Mouse (Mus musculus) heart, embryonic 13.5 days (tissue): ENCODE measurements around the gene Papola. TPM values are rescaled to one million over a fixed set of nuclear protein-coding genes. Genes with fewer than 3 reads are reported as not detected.

Experiments
- ATAC-seq: fragments of 200-750 bp; cut with Nextera tagmentation; 2 replicates; pipeline ENCODE4 v1.8.0; 2017; ENCODE audit warnings: moderate TSS enrichment; ENCODE audit not compliant: insufficient number of reproducible peaks, low FRiP score, low TSS enrichment; ENCODE audit errors: extremely low read depth
- H3K27ac ChIP-seq: fragments of 300-500 bp; sonication (generic); replicated peaks from 2 replicates; pipeline ENCODE4 v1.5.1; 2015; ENCODE audit warnings: moderate library complexity, mild to moderate bottlenecking, inconsistent platforms
- H3K27me3 ChIP-seq: fragments of 300-500 bp; sonication (generic); replicated peaks from 2 replicates; pipeline ENCODE4 v1.6.1; 2015; ENCODE audit warnings: mild to moderate bottlenecking, inconsistent platforms
- H3K36me3 ChIP-seq: fragments of 300-500 bp; sonication (generic); 2 replicates; pipeline ENCODE4 v1.6.1; 2015; ENCODE audit warnings: mild to moderate bottlenecking, inconsistent platforms
- H3K4me1 ChIP-seq: fragments of 300-500 bp; sonication (generic); 2 replicates; pipeline ENCODE4 v1.6.1; 2015; ENCODE audit warnings: inconsistent platforms
- H3K4me2 ChIP-seq: fragments of 300-500 bp; sonication (generic); 2 replicates; pipeline ENCODE4 v1.6.1; 2015; ENCODE audit warnings: inconsistent platforms, mild to moderate bottlenecking, moderate library complexity
- H3K4me3 ChIP-seq: fragments of 300-500 bp; sonication (generic); 2 replicates; pipeline ENCODE4 v1.5.1; 2015; ENCODE audit warnings: moderate library complexity, mild to moderate bottlenecking, inconsistent platforms
- H3K9ac ChIP-seq: fragments of 300-500 bp; sonication (generic); 2 replicates; pipeline ENCODE4 v1.6.1; 2015; ENCODE audit warnings: inconsistent platforms, mild to moderate bottlenecking, moderate library complexity
- H3K9me3 ChIP-seq: fragments of 300-500 bp; sonication (generic); 2 replicates; pipeline ENCODE4 v1.6.1; 2016; ENCODE audit warnings: inconsistent platforms
- WGBS: fragments of 180-500 bp; shearing (Covaris S2); methylation state at CpG from one replicate; pipeline ENCODE4 v1.1.7; 2015; ENCODE audit warnings: mixed read lengths; 5-methylcytosine and 5-hydroxymethylcytosine counted together
- polyA plus RNA-seq: library from polyadenylated mRNA; unstranded; fragments of >200 nt; fragmentation: Nextera tagmentation; extraction: Ambion mirVana; gene quantifications from 2 replicates; pipeline ENCODE4 v1.2.1, GENCODE M21; 2015

The Papola gene
- 134 and 146 TPM in 2 replicates for polyA plus RNA-seq

DNA sequence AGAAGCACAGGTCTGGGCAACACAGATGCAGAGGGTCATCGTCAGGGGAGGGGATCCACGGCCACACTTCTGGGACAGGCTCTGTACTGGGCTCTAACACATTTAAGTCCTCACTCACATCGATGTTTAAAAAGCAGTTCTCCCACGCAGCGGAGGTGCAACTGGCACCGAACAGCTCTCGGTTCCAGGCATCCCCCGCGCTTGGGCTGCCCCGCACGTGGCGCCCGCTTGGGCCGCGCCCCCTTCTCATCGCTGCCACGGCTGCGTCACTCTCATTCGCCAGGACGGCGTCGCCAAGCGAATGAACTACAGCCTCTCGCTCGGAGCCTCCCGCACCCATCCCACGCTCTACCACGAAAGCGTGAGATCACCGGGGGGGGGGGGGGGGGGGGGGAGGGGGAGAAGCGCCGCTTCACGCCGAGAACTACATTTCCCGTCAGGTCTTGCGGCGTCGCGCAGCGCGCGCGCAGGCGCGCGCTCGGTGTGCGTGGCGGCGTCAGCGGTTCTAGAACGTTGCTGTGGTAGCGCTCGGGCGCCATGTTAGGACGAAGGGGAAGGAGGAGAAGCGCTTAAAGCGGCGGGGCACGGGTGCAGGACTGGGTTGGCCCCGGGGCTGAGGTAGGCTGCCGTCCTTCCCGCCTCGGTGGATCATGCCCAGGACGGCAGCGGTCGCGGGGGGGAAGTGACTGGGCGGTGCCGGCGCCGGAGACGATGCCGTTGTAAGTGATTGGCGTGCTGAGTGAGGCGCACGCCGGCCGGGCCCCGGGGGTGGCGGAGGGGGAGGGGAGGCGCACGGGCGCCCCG is at the start of gene Papola:
Gene Papola, plus strand, starts transcription at position 499 of the 804 bp plus-strand sequence.
- Histone ChIP-seq H3K36me3 (peaks cover 5% of the 10 kb centered on the region; the same call in 1 of the 2 replicates), H3K9ac (peak within 1 kb of the TSS; percentile 97), H3K4me2 (peak within 1 kb of the TSS; percentile 91), H3K9me3 (no peaks in the 10 kb centered on the region), H3K27me3 (no peaks in the 10 kb centered on the region), H3K27ac (peak within 1 kb of the TSS; percentile 98), H3K4me1 (peaks cover 26% of the 10 kb centered on the region), H3K4me3 (peak within 1 kb of the TSS; percentile 92)
- WGBS, result under 1% methylated on average over 63 of the region's 85 CpGs
- ATAC-seq, result peak; percentile 86

DNA sequence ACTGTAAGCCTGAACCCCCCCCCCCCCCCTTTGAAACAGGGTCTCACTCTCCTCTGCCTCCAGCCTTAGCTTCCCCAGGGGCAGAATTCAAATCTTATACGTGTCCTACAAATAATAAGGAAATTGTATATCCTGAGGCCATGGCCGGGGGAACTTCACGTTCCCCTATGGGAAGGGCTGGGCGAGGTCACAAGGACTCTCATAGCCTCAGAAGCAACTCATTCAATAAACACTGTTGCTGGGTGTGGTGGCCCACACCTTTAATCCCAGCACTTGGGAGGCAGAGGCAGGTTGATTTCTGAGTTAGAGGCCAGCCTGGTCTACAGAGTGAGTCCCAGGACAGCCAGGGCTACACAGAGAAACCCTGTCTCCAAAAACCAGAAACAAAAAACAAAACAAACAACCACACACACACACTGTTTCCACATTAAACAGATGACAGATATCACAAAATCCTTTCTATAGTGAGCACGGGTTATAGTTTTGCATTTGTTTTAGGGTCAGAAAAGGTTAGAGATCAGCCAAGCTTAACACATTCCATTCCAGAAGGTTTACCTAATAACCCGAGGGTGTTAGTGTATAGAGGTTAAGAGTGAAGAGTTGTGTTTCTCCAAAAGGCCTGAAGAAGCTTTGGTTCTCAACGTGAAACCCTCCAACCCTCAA is 49.1 kb upstream of the Papola start:
- WGBS, result 77% methylated on average over 7 of the region's 7 CpGs
- Histone ChIP-seq H3K36me3 (no peaks in the 10 kb centered on the region), H3K9me3 (no peaks in the 10 kb centered on the region), H3K4me1 (no peaks in the 10 kb centered on the region; the same call in 1 of the 2 replicates), H3K9ac (no peak overlapping the region), H3K4me2 (no peak overlapping the region), H3K4me3 (no peak overlapping the region), H3K27me3 (no peaks in the 10 kb centered on the region), H3K27ac (no peak overlapping the region)
- no peak for ATAC-seq

DNA sequence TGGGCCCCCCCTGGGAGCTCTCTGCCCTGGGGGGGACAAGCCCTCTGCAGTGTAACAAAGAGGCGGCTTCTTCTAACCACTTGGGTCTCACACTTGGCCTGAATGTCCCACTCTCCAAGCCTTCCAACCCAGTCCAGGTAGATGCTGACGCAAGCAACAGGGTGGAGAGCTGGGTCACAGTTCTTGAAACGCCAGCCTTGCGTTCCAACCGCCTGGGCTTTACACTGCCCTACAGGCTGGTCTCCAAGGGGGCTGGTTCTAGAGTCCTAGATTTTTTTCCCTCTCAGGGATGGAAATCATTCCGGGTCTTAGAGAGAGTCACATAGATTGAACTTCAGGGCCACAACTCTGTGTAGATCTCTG is 48.6 kb upstream of the Papola start:
- ATAC-seq, result no peak
- 78% methylated on average over 6 of the region's 6 CpGs for WGBS
- Histone ChIP-seq H3K27ac (no peak overlapping the region), H3K9ac (no peak overlapping the region), H3K9me3 (no peaks in the 10 kb centered on the region), H3K4me2 (no peak overlapping the region), H3K4me3 (no peak overlapping the region), H3K27me3 (no peaks in the 10 kb centered on the region), H3K4me1 (no peaks in the 10 kb centered on the region; the same call in 1 of the 2 replicates), H3K36me3 (no peaks in the 10 kb centered on the region)

DNA sequence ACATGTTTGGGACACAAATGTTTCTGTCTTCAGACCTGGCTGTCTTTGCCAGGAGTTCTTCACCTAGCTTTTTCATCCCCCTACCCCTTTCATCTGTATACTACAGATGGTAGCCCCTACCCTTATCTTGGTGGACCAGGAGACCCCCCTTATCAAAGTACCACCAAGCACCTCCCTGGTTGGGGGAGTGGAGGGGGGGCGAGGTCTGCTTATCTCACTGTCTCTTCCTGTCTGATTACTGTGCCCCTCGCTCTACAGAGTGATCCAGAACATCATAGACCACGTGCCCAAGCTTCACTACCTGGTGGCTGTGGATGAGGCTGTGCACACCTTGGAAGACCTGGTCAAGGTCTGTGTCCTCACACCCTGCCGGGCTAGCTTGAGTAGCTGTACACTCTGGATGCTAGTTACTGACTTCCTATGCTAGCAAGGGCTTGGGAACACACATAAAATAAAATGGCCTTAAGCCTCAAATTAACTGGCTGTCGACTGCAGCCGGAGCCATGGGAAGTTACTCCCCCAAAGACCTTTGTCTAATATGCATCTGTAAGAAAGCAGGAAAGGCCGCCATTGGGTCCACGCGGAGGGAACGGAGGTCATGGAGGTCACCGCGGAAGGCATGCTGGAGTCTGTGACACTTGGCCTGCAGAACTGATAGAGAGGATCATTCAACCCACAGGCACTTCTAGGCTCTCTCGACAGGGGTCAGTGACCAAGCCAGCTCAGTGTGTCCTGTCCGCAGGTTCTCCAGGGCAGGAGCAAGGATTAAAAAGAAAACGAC is 46.0 kb upstream of the Papola start:
- Histone ChIP-seq H3K4me3 (no peak overlapping the region), H3K27ac (no peak overlapping the region), H3K27me3 (no peaks in the 10 kb centered on the region), H3K9ac (no peak overlapping the region), H3K4me2 (no peak overlapping the region), H3K36me3 (no peaks in the 10 kb centered on the region), H3K4me1 (no peaks in the 10 kb centered on the region; the same call in 1 of the 2 replicates), H3K9me3 (no peaks in the 10 kb centered on the region)
- ATAC-seq, result no peak
- WGBS, result 65% methylated on average over 15 of the region's 15 CpGs

DNA sequence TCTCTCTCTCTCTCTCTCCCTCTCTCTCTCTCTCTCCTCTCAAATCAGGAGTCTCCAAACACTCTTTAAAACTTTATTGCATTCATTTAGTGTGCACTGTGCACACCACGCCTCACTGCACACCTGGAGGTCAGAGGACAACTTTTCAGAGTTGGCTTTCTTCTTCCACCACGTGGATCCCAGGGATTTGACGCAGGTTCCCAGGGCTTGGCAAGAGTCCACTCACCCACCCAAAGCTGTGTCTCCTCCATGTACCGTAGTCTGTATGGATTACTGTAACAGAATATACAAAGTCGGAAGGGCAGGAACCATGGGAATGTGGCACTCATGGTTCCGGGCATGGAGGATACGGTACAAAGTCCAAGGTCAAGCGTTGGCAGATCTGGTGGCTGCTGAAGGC is 44.8 kb upstream of the Papola start:
- Histone ChIP-seq H3K9me3 (no peaks in the 10 kb centered on the region), H3K4me1 (no peaks in the 10 kb centered on the region; the same call in 1 of the 2 replicates), H3K4me3 (no peak overlapping the region), H3K36me3 (no peaks in the 10 kb centered on the region), H3K27me3 (no peaks in the 10 kb centered on the region), H3K9ac (no peak overlapping the region), H3K27ac (no peak overlapping the region), H3K4me2 (no peak overlapping the region)
- no peak for ATAC-seq
- 86% methylated on average over 8 of the region's 8 CpGs for WGBS

DNA sequence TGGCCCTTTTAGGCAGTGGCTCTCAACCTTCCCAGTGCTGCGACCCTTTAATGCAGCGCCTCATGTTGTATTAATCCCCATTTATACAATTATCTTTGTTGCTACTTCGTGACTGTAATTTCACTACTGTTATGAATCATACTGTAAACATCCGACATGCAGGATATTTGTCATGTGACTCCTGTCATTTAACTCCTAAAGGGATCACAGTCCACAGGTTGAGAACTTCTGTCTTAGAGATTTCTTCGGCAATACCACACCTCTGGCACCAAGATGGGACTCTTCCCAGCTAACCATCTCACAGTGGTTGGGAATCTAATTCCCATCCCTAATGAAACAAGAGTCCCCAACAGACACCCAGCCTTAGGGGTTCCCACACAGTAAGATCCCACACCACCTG is 36.4 kb upstream of the Papola start:
- WGBS, result 71% methylated on average over 5 of the region's 5 CpGs
- Histone ChIP-seq H3K4me2 (no peak overlapping the region), H3K4me1 (peaks cover 8% of the 10 kb centered on the region), H3K9me3 (no peaks in the 10 kb centered on the region), H3K36me3 (no peaks in the 10 kb centered on the region), H3K9ac (no peak overlapping the region), H3K4me3 (no peak overlapping the region), H3K27me3 (no peaks in the 10 kb centered on the region), H3K27ac (no peak overlapping the region)
- no peak for ATAC-seq

DNA sequence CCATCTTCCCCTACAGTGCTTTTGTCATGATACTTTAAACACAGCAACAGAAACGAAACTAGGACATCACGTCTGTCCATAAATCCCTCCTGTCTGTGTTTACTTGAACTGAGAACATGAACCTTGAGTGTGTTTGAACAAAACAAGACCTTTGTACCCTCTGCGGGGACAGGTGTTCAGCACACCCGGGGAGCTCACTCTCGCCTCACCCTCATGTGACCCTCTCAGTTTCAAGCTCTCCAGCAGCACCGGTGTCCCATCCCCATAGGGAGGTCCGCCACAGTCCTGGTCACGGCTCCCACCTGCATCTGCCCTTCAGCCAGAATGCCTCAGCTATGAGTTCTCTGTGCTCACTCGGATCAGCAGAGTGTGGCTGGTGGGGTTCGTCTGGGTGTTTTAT is 30.7 kb upstream of the Papola start:
- Histone ChIP-seq H3K9me3 (no peaks in the 10 kb centered on the region), H3K27me3 (no peaks in the 10 kb centered on the region), H3K4me3 (no peak overlapping the region), H3K9ac (no peak overlapping the region), H3K4me2 (no peak overlapping the region), H3K4me1 (peaks cover 16% of the 10 kb centered on the region), H3K36me3 (no peaks in the 10 kb centered on the region), H3K27ac (no peak overlapping the region)
- no peak for ATAC-seq
- WGBS, result 93% methylated on average over 10 of the region's 10 CpGs

DNA sequence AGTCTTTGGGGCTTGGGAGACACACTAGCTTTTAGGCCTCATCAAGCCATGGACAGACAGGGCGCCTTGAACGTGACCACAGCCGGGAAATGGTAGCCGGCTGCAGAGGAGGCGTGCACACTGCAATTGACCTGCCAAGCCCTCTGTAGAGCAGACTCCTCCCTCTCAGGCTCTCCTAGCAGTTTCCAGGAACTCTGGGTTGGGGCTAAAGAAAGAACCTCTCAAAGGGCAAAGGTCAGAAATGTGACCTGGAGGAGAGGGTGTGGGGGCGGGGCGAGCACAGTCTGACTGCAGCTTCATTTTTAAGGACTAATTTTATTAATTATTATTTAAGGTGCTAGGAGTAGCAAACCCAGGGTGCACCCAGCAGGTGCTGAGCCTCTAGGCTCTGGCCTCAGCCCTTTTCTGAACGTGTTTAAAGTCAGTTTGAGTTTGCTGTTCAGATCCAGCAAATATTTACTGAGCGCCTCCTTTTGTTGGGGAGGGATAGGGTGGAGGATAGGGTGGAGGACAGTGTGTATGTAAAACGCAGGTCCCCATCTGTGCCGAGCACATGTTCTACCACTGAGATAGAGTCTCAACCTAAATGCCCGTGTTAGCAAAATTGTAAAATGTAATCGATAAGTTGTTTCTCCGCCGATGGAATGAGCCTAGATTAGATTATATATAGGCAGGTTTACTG is 26.5 kb upstream of the Papola start:
- H3K4me3 ChIP-seq, result no peak overlapping the region
- H3K27me3 ChIP-seq, result no peaks in the 10 kb centered on the region
- ATAC-seq, result no peak
- 37% methylated on average over 15 of the region's 15 CpGs for WGBS
- no peaks in the 10 kb centered on the region for H3K36me3 ChIP-seq
- peaks cover 13% of the 10 kb centered on the region for H3K4me1 ChIP-seq
- H3K9ac ChIP-seq, result no peak overlapping the region
- H3K27ac ChIP-seq, result no peak overlapping the region
- H3K4me2 ChIP-seq, result no peak overlapping the region
- 0 out of 2 replicates have a peak, but pooled peaks cover 2% of the 10 kb centered on the region for H3K9me3 ChIP-seq

DNA sequence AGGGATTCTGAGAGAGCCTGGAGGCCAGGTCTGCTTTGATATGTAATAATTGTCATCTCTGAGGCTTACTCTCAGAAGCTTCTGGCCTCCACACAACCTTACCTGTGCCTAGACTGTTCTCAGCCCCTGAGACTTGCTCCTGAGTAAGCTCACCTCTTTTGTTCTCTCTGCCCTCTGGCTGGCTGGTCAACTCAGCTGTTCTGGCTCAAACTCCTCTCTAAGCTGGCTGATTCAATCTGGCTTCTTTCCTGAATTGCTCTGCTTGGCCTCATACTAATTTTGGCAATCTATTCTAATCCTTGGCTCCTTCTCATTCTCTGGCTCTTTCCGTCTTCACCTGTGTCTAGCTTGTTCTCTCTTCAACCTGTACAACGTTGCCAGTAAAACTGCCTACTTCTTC is 25.6 kb upstream of the Papola start:
- Histone ChIP-seq H3K9ac (no peak overlapping the region), H3K4me1 (peaks cover 9% of the 10 kb centered on the region), H3K27me3 (no peaks in the 10 kb centered on the region), H3K4me2 (no peak overlapping the region), H3K9me3 (0 out of 2 replicates have a peak, but pooled peaks cover 2% of the 10 kb centered on the region), H3K36me3 (no peaks in the 10 kb centered on the region), H3K27ac (no peak overlapping the region), H3K4me3 (no peak overlapping the region)
- no peak; the same call in 1 of the 2 replicates for ATAC-seq
- 76% methylated on average over 2 of the region's 2 CpGs for WGBS

DNA sequence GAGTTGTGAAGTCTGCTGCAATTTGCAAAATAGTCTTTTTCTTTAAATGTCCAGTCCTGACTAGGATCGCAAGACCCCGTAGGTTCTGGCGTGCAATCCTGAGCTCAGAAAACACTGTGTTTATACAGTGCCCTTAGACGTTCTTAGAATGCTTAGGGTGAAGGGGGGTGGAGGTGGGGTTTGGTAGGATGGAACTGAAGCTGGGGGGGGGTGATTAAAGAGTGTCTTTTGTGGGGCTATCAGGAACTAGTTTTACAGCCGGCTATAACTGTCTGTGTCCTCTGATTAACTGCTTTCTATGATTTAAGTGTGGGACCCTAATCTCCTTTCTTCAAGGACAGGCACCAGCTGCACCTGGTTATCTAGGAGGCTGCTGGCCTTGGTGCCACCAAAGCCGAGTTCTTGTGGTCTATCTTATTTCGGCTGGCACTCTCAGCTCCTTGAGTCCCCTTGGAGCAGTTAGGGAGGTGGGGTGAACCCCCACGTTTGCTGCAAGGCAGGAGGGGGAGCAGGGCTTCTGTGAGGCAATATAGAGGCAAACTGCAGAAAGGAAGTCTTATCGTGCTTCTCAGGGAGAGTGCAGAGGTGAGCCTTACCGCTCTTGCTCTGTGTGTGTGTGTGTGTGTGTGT is 24.5 kb upstream of the Papola start:
- no peaks in the 10 kb centered on the region for H3K27me3 ChIP-seq
- no peak overlapping the region for H3K4me3 ChIP-seq
- no peak overlapping the region for H3K4me2 ChIP-seq
- WGBS, result 31% methylated on average over 10 of the region's 10 CpGs
- H3K9ac ChIP-seq, result no peak overlapping the region
- no peaks in the 10 kb centered on the region for H3K36me3 ChIP-seq
- H3K27ac ChIP-seq, result no peak overlapping the region
- ATAC-seq, result no peak
- H3K4me1 ChIP-seq, result peaks cover 9% of the 10 kb centered on the region
- 0 out of 2 replicates have a peak, but pooled peaks cover 2% of the 10 kb centered on the region for H3K9me3 ChIP-seq
